Mouse (Mus musculus) T-helper 2 cell (primary cell): ENCODE results near the gene Kcnn4.
"Not testable (repeated sequence)": the region's sequence is repeated elsewhere in the genome, so short reads cannot be mapped to it uniquely, and the experiment has no call there.

ENCODE experiments used
- in situ Hi-C: fragments of 300-600 bp; cut with MboI, MseI; formaldehyde crosslinking; loops from one replicate; pipeline ENCODE4 v1.15.1; 2025; ENCODE audit warnings: high pct_unique_total_duplicates

Kcnn4 gene

DNA sequence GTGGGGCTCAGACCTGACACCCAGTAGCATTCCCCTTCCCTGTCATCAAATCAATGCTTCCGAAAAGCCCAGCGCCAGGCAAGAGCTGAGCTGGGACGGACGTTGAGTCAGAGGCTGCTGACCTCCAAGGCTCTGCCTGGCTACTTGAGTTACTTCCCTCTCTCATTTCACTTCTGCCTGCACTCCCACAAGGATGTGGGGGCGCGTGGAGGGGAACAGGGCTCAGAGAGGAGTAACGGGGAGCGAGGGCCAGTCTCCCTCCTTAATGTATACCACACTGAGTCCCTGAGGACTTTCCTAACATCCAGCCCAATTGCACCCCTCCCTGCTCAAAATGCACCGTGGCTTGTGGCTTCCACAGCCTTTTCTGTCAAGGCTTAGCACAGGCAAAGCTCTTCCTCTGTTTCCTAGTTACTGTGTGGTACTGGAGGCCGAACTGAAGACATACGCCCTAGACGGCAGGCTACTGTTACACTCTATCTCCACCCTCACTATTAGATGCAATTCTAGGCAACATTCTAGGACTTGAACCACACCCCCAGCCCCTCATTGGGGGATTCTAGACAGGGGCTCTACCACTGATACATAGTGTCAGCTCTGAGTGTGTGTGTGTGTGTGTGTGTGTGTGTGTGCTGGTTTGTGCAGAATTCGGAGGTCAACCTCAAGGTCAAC, 19.6 kb downstream of the Kcnn4 start:
- in situ Hi-C loops = loop anchor here (10.0 kb wide), 2 partner anchors 1005 to 1295 kb away; partner anchors contain the start of genes B9d2, Lipe and Tgfb1

DNA sequence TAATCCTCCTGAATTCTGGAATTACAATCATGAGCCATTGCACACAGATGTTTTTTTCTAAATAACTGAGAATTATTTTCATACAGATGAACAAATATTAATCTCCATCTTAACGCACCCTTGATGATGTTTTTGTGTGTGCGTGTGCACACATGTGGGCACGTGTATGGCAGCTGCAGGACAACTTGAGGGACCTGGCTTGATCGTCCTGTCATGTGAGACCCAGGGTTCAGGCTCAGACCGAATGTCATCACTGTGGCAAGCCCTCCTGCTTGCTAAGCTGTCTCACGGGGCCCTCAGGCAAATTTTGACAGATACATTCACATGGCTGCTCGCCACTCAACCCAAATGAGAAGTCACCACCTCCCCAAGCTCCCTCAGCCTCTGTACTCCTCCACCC, 20.4 kb downstream of the Kcnn4 start:
- in situ Hi-C loops = no loop called here

DNA sequence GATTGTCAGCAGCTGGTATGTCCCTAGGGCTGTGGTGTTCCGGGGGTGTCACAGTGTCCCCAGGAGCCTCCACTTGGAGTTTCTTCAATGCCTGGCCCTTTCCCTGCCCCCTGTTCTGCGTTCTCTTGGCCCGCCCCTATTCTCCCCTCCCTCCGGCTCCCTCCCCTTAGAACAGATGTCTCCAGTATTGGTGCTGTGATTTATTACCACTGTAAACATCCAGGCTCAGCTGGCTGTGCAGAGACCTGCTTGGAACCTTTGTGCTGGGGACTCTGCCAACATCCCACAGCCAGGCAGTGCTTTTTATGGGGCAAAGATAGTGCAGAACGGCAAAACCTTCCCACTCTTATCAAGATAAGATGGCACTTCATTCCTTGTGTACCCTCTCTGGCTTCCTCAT, 21.0 kb downstream of the Kcnn4 start:
- in situ Hi-C loops = no loop called here

DNA sequence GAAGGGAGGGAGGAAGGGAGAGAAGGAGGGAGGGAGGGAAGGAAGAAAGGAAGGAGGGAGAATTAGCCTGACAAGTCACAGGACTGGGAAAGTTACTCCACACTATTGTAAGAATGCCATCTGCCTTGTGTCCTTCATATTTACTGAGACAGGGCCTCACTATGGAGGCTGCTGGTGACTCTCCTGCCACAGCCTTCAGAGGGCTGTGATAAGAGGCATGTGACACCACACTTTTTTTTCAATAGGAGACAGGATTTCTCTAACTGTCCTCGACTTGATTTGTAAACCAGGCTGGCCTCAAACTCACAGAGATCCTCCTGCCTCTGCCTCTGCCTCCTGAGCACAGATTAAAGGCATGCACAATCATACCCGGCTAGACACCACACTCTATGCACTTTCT, 21.6 kb downstream of the Kcnn4 start:
- in situ Hi-C loops = no loop called here

DNA sequence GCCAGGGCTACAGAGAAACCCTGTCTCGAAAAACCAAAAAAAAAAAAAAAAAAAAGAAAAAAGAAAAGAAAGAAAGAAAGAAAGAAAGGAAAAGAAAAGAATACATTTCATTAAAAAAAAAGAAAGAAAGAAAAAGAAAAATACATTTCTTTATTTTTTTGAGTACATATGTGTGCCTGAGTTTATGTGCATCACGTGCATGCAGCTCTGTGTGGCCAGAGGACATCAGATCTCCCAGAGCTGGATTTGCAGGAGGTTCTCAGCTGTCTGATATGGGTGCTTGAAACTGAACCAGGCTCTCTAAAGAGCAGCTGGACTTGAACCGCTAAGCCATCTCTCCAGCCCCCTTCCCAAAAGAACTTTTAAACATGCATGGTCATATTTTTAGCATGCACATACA, 24.0 kb downstream of the Kcnn4 start:
- in situ Hi-C loops = no loop called here

DNA sequence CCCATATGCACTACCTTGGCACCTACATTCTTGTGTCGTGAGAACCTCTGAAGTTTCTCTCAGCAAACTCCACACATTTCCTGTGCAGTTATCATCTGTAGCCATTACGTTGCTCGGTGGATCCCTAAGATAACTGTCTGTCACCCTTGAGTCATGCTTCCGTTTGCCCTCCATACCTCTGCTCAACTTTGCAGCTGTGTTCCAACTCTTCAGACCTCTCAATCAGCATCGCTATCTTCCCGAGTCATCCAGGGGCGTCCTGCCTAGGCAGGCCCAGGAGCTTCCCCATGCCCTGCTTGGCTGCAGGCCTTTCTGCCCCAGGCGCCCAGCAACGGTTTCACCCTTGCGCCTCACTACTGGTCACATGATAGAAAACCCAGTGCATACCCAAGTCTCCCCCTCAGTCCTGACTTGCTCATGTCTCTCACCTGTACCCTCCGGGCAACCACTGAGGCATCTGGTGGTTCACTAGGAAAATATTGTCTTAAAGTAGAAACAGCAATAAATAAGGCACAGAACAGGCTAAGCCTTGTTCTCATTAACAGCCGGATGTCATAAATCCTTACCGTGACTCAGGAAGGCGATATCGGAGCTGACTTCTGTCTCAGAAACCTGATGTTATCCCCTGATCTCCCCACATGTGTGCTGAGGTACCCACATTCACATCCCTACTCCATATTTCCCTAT, 24.6 kb downstream of the Kcnn4 start:
- in situ Hi-C loops = no loop called here

DNA sequence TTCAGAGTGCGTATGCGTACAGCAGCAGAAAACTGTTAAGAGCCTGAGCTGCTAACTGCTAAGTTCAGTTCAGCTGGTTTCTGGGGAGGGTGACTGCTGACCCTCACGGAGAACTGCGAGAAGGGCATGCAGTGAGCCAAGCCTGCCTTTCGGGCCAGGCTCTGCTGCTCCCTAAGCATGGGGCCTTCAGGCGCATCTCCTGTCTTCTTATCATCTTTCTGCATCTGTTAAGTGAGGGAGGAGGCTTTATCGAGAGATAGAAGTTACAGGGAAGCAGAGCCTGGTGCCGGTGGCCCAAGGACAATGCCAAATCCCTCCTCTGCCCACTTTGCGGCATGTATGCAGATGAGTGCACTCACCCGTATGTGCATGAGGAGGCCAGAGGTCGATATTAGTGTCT, 26.8 kb downstream of the Kcnn4 start:
- in situ Hi-C loops = no loop called here

DNA sequence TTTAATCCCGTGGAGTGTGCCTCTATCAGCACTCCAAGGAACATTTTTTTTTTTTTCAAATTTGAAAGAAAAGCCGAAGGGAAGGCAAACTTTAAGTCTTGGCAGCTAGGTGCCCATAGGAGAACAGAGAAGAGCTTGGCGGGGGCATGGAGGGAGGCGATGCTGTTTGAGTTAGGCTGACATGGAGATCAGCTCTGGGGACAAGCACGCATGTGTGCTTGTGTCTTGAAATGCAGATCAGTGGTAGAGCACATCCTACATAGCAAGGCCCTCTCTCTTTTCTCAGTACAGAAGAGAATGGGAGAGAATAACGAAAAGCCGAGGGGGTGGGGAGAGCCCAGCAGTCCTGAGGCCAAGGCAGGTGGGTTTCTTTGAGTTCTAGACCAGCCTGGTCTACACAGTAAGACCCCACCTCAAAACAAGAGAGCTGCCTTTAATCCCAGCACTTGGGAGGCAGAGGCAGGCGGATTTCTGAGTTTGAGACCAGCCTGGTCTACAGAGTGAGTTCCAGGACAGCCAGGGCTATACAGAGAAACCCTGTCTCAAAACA, 28.4 kb downstream of the Kcnn4 start:
- in situ Hi-C loops = no loop called here

DNA sequence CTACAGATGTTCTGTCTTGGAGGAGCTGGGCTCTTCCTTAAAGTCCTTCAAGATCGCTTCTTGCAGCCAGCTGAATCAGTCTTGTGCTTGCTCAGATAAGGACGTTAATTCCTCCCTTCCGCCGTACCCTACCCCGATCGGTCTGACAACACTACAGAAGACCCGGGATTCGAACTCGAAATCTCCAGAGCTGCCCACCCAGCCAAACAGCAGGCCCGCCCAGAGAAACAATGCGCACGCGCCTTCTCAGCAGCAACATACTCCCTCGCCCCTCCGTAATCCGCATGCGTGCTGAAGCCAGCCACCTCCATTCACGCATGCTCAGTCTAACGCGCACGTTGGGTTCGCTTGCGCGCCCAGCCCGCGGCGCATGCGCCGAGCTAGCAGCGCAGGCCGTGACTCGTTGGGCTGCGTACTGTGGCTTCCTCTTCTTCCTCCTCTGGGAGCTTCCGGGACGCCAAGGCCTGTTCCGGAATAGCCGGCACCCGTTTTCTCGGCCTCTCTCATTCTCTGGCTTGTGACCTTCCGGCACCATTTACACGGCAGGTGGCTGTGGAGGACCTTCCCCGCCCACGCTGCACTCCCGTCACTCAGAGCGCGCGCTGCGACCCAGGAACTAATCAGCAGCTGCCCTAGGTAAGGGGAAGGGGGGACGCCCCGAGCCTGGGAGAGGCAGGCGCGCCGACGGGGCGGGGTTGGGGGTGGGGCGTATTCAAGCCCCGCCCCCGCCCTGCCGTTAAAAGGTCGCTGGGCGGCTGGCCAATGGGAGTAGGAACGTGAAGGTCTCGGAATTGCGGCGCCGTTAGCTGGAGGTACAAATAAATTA, 29.4 kb downstream of the Kcnn4 start, which contains the start of gene Smg9:
Gene Smg9, plus strand, starts transcription at position 364 of the 826 bp plus-strand sequence.
- in situ Hi-C loops = no loop called here

DNA sequence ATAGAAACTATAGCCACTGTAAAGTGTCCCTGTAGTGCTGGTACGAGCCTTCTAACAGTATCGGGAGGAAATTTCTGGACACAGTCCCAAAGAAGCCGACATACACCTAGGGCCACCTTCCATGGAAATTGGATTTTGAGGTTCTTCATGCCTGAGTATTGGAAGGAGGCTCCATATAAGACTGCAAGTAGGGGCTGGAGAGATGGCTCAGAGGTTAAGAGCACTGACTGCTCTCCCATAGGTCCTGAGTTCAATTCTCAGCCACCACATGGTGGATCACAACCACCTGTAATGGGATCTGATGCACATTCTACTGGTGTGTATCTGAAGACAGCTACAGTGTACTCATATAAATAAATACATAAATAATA, 30.0 kb downstream of the Kcnn4 start:
- in situ Hi-C loops = no loop called here

DNA sequence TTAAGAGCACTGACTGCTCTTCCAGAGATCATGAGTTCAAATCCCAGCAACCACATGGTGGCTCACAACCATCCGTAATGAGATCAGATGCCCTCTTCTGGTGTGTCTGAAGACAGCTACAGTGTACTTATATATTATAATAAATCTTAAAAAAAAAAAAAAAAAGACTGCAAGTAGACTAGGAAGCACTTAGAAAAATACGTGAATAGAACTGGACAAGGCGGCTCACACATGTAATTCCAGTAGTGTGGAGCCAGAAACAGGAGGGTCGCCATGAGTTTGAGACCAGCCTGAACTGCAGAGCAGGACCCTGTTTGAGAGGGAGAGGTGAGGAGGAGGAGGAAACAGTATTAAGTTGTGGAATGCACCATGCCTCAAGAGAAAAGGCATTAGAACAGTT, 30.4 kb downstream of the Kcnn4 start:
- in situ Hi-C loops = not testable (repeated sequence)

DNA sequence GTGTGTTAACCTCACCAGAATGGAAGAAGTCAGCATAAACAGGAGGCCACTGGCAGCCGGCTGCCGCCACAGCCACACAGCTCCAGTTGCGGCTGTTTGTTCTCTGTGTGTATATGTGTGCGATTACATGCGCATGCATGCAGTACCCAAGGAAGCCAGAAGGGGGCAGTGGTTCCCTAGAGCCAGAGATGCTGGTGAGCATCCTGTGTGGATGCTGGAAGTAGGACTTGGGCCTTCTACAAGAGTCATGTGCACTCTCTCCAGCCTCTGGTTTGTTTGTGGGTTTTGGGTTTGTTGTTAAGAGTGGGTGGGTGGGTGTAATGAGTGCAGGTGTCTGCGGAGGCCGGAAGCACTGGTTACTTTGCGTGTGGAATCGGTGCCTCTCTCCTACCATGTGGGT, 32.8 kb downstream of the Kcnn4 start:
- in situ Hi-C loops = no loop called here

DNA sequence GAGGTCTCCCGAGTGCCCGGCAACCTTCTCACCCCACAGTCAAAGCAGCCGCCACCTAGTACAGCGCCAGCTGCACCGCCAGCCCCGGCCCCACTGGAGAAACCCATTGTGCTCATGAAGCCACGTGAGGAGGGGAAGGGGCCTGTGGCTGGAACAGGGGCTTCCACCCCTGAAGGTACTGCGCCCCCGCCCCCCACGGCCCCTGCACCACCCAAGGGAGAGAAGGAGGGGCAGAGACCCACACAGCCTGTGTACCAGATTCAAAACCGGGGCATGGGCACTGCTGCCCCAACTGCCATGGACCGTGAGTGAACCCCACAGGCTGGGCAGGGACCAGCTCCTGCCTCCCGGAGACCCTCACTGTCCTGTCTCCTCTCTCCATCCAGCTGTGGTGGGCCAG, 35.6 kb downstream of the Kcnn4 start:
- in situ Hi-C loops = no loop called here

DNA sequence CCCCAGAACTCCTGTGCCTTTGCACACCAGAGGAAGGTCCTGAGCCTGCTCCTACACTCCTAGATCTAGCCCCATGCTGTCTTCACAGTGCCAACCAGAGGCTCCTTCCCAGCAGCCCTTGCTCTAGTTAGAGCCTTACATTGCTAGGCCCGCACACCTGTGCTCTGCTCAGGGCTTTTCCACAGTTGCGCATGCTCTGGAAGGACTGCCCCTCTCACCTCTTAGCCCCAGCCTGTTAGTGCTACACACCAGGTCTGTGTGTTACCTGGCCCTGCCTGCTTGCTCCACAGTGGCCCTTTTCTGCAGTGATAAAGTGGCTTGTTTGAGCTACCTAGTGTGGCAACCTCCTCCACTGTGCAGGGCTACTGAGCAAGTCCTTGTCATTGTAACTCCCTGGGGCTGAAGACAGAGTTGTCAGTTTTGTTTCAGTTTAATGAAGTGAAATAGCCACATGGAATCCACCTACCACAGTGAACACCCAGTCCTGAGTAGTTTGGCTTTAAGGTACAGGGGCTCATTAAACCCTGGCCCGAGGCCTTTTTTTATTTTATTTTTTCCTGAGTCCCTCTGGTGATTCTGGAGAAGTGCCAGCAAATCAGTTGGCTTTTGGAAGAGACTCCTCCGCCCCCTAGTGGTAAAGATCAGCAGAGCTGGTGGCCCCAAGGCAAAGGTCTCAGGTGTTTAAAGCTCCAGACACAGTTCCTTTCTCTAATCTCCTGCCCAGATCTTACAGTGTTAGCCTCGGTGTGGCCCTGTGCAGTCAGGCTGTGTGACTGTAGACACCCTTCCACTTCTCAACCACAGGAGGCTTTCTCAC, 36.7 kb downstream of the Kcnn4 start:
- in situ Hi-C loops = no loop called here

DNA sequence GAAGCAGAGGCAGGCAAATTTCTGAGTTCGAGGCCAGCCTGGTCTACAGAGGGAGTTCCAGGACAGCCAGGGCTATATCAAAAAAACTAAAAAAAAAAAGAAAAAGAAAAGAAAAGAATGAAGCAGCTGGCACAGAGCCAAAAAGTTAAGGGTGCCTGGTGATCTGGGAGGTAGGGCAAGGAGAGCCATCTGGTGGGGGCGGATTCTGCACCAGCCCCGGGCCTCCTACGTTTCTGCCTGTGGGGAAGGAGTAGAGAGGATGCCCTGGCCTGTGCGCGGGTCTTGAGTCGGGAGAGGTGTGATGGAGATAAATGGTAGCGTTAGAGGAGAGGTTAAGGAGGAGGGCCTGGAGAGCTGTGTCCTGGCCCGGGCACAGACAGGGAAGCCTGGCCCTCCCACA, 38.1 kb downstream of the Kcnn4 start:
- in situ Hi-C loops = no loop called here

DNA sequence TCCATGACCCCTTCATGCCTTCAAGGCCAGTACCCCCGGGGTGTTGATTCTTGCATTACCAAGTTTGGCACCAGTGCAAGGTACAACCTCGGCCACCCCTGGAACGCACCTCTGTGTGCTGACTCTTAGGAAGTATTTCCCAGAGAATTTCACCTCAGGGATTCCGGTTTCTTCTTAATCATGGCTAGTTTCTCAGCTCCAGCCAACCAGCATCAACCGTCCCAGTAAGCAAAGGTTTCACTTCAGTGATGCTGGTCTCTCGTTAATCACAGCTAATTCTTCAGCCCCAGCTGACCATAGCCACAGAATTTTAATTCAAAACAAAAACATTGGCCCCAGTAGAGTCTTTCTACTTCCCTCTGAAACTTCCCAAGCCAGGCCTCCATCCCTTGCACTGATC, 40.1 kb downstream of the Kcnn4 start:
- in situ Hi-C loops = no loop called here

DNA sequence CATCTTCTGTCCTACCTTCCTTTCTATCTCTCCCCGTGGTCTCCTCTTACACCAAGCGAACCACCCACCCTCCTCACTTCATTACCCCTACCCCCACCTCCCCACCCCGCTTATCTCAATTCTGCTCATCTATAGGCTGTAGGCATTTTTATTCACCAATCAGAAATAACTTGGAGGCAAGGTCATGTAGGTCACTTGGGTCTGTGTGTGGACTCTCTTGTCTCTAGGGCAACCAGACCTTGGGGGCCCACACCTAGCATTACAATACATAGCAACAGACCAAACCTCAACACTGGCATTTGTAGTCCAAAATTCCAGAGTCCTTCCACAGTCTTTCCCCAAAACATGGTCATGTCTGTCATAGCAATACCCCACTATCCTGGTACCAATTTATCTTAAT, 40.8 kb downstream of the Kcnn4 start:
- in situ Hi-C loops = no loop called here

DNA sequence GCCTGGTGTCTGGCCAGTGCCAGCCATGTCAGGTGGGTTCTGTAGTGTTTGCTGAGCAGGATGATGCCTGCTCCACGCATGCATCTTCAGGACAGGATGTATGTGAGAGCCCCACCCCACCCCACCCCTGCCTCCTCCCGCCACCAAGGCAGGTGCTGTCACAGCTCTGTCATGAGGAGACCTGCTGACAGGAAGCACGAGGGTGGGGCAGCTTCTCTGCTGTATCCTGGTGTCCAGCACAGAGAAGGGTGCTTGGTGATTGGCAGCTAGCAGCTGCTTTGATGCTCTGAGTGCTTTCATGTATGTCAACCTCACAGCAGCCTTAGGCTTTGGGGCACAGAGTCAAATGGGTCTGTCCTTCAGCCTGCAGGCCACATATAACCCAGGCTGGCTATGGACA, 43.6 kb downstream of the Kcnn4 start:
- in situ Hi-C loops = no loop called here

DNA sequence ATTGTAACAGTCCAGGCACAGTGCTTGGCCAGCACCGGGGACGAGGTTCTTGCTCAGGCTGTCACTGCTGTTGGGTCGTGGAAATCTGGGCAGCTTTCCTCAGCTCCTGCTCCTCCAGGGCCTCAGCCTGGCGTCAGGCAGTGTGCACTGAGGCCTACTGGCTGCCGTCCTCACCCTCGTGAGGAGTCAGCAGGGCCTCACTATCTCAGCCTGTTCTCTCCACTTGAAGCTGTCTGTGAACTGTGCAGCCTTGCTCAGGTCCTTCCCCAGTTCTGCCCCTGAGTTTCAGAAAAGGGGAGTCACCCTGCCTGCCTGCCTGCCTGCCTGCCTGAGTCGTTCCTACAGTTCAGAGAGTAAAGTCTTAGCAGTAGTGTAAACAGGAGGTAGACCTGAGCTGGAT, 45.2 kb downstream of the Kcnn4 start:
- in situ Hi-C loops = no loop called here

DNA sequence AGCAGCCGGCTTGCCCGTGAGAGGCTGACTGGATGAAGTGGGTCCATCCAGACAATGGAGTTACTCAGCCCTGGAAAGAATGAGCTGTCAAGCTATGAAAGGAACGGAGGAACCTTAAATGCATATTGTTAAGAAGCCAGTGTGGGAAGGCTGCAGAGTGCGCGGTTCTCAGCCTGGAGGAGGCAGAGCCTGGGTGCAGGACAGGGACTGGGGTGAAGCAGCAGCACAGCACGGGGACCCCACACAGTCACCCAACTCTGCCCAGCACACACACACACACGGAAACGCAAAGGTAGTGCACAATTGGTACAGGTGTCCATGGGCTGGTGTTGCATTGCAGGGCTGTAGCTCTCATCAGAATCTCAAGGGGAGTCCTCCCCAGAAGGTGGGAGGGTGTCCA, 49.5 kb downstream of the Kcnn4 start:
- in situ Hi-C loops = no loop called here

DNA sequence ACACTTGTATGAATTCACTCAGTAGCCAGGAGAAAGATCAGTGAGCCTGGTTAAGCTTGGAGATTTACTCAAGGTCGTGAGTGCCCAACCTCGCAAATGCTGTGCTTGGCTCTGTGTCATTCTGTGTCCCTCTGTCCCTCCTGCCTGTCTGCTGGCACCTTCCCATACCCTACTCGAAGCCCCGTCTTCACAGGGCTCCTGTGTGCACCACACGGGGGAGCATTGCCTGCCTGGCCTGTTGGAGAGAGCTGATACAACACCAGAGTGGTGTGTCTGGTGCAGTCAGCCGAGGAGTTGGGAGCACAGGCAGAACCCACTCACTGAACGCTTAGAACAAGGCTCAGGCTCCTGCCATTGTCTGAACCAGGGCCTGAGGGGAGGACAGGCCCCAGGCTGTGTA, 51.6 kb downstream of the Kcnn4 start:
- in situ Hi-C loops = no loop called here

DNA sequence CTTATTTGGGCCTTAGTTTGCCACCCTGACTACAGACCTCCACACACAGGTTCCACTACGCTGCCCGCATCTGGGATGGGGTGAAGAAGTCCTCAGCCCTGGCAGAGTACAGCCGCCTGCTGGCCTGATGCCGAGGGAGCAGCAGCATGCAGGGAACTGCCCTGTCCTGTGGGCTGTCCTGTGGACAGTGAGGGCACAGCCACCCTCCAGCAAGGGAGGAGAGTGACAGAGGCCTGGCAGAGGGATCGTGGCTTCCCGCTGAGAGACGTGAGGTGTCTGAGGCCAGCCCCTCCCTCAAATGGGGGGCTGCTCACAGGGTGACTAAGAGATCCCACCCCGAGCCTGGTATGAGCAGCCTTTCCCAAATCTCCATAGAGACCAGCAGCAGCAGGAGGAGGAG, 52.2 kb downstream of the Kcnn4 start:
- in situ Hi-C loops = no loop called here
